Mouse (Mus musculus) bone marrow macrophage, adult 2 months (primary cell): ENCODE measurements at regions not wholly inside any gene's neighbourhood (a gene's known extent, or its start where the extent isn't known, plus 50 kb on each side); places are given as distances from the start of the nearest gene placed in this dataset.

Experiments used
- CTCF ChIP-seq: IDR thresholded peaks from 2 replicates; pipeline ENCODE4 v1.5.1; 2012; ENCODE audit warnings: low read depth, mild to moderate bottlenecking, low read length, moderate library complexity
- POLR2A ChIP-seq: IDR thresholded peaks from 2 replicates; pipeline ENCODE4 v1.6.1; 2012; ENCODE audit warnings: mild to moderate bottlenecking, low read depth, low read length, borderline replicate concordance

DNA sequence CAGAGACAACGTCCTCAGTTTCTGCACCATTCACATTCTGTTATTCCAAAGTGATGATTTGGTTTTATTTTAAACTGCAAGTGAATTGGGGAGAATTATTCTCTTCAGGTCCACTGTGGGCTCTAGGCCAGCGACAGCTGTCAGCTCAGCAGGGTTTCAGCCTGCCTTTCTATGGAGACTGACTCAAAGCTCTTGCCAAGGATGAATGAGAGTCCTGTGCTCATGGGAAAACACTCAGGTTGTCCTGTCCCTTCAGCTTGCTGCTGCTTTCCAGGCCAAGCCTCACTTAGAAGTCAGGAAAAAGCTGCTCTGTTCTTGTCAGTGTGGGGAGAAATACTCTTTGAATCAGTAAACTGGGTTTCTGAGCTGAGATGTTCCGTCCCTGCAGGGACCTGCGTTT lies 2191.1 kb downstream of the 9330182O14Rik start:
- no peak for TF ChIP-seq CTCF
- no peak for TF ChIP-seq POLR2A
